Mouse (Mus musculus): Measurements from ENCODE around the gene Slc7a1. TPM values are rescaled to one million over a fixed set of nuclear protein-coding genes. Genes with fewer than 3 reads are reported as not detected.

Gene Slc7a1
- polyA plus RNA-seq, 1 experiment from 2014 or later: 12.3 TPM

GRCm38 (mm10) chr5:148359131-148359530 lies 40.6 kb downstream of the Slc7a1 start:
- Histone ChIP-seq H3K9ac (ENCODE audit: low read depth, low read length) (no peak overlapping the region), H3K27me3 (ENCODE audit: insufficient read depth, low read length) (no peaks in the 10 kb centered on the region), H3K4me1 (replicated peaks; ENCODE audit: insufficient read depth, low read length) (peaks cover 7% of the 10 kb centered on the region; the same call in 1 of the 2 replicates), H3K4me2 (ENCODE audit: low read length) (no peak overlapping the region), H3K36me3 (ENCODE audit: insufficient read depth, low read length) (no peaks in the 10 kb centered on the region), H3K9me3 (replicated peaks; ENCODE audit: low read length) (no peaks in the 10 kb centered on the region), H3K4me3 (replicated peaks; ENCODE audit: low read depth, low read length) (no peak overlapping the region), H3K27ac (no peak overlapping the region)
- ATAC-seq (replicated peaks; ENCODE audit: low FRiP score, low read depth) (no peak), DNase-seq (ENCODE audit: low spot score) (no peak)
- TF ChIP-seq CTCF (IDR thresholded peaks at IDR 0.05; ENCODE audit: low read depth): no peak
- 90% methylated on average over 11 of the region's 11 CpGs for WGBS

DNA sequence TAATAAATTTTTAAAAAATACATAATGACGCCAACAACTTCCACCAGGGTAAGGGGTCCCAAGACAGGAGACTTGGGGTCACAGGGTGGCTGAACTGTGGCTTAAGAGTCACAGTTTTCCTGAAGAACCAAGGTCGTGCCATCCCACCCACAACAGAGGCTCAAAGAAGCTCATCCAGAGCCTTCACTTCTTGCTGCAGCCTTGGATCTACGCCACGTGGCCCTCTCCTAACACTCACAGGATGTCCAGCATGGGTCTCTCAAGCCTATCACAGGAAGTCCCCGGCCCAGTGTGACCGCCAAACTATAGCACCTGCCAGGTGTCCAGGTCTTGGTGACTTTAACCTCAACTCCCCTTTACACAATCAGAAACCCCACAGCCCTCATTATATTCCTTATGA lies 42.5 kb downstream of the Slc7a1 start:
- ATAC-seq (replicated peaks; ENCODE audit: low FRiP score, low read depth) (no peak), DNase-seq (ENCODE audit: low spot score) (no peak)
- H3K4me2 ChIP-seq (ENCODE audit: low read length): no peak overlapping the region
- WGBS: 91% methylated on average over 6 of the region's 6 CpGs
- TF ChIP-seq CTCF (IDR thresholded peaks at IDR 0.05; ENCODE audit: low read depth): no peak
- H3K27ac ChIP-seq: no peak overlapping the region
- no peaks in the 10 kb centered on the region for H3K36me3 ChIP-seq (ENCODE audit: insufficient read depth, low read length)
- H3K9ac ChIP-seq (ENCODE audit: low read depth, low read length): no peak overlapping the region
- no peaks in the 10 kb centered on the region for H3K9me3 ChIP-seq (replicated peaks; ENCODE audit: low read length)
- 0 out of 2 replicates have a peak, but pooled peaks cover under 1% of the 10 kb centered on the region for H3K4me1 ChIP-seq (replicated peaks; ENCODE audit: insufficient read depth, low read length)
- no peak overlapping the region for H3K4me3 ChIP-seq (replicated peaks; ENCODE audit: low read depth, low read length)
- no peaks in the 10 kb centered on the region for H3K27me3 ChIP-seq (ENCODE audit: insufficient read depth, low read length)

GRCm38 (mm10) chr5:148355822-148356221 lies 43.9 kb downstream of the Slc7a1 start:
- TF ChIP-seq CTCF (IDR thresholded peaks at IDR 0.05; ENCODE audit: low read depth): no peak
- Histone ChIP-seq H3K9me3 (replicated peaks; ENCODE audit: low read length) (no peaks in the 10 kb centered on the region), H3K4me3 (replicated peaks; ENCODE audit: low read depth, low read length) (no peak overlapping the region), H3K27ac (no peak overlapping the region), H3K27me3 (ENCODE audit: insufficient read depth, low read length) (no peaks in the 10 kb centered on the region), H3K4me1 (replicated peaks; ENCODE audit: insufficient read depth, low read length) (no peaks in the 10 kb centered on the region), H3K4me2 (ENCODE audit: low read length) (no peak overlapping the region), H3K9ac (ENCODE audit: low read depth, low read length) (no peak overlapping the region), H3K36me3 (ENCODE audit: insufficient read depth, low read length) (no peaks in the 10 kb centered on the region)
- ATAC-seq (replicated peaks; ENCODE audit: low FRiP score, low read depth) (no peak), DNase-seq (ENCODE audit: low spot score) (no peak)
- WGBS: 83% methylated on average over 3 of the region's 3 CpGs

DNA sequence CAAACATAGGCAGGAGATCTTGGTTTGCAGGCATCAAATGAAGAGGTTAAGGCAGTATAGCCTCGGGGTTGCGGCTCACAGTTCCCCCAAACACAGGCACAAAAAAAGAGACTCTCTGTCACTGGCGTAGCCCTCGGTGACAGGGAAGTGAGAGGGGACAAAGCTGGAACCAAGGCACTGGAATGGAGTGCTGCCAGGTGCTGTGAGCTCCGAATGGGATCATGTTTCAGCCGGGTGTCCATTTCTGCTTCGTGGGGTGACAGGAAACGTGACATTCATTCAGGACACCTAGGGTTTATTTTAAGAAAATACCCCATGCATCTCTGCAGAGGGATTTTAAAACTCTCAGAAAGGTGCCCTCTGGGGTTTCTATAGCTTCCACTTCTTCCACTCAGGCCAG lies 45.2 kb downstream of the Slc7a1 start:
- DNase-seq (ENCODE audit: low spot score) (no peak), ATAC-seq (replicated peaks; ENCODE audit: low FRiP score, low read depth) (no peak)
- no peak overlapping the region for H3K9ac ChIP-seq (ENCODE audit: low read depth, low read length)
- H3K36me3 ChIP-seq (ENCODE audit: insufficient read depth, low read length): no peaks in the 10 kb centered on the region
- no peak overlapping the region for H3K27ac ChIP-seq
- no peak overlapping the region for H3K4me2 ChIP-seq (ENCODE audit: low read length)
- H3K27me3 ChIP-seq (ENCODE audit: insufficient read depth, low read length): no peaks in the 10 kb centered on the region
- no peaks in the 10 kb centered on the region; the same call in 1 of the 2 replicates for H3K4me1 ChIP-seq (replicated peaks; ENCODE audit: insufficient read depth, low read length)
- WGBS: 33% methylated on average over 8 of the region's 8 CpGs
- H3K4me3 ChIP-seq (replicated peaks; ENCODE audit: low read depth, low read length): no peak overlapping the region
- H3K9me3 ChIP-seq (replicated peaks; ENCODE audit: low read length): no peaks in the 10 kb centered on the region
- no peak for TF ChIP-seq CTCF (IDR thresholded peaks at IDR 0.05; ENCODE audit: low read depth)

GRCm38 (mm10) chr5:148353429-148353828 lies 46.3 kb downstream of the Slc7a1 start:
- Histone ChIP-seq H3K9ac (ENCODE audit: low read depth, low read length) (no peak overlapping the region), H3K9me3 (replicated peaks; ENCODE audit: low read length) (no peaks in the 10 kb centered on the region), H3K36me3 (ENCODE audit: insufficient read depth, low read length) (no peaks in the 10 kb centered on the region), H3K4me1 (replicated peaks; ENCODE audit: insufficient read depth, low read length) (no peaks in the 10 kb centered on the region; the same call in 1 of the 2 replicates), H3K27ac (no peak overlapping the region), H3K4me3 (replicated peaks; ENCODE audit: low read depth, low read length) (no peak overlapping the region), H3K4me2 (ENCODE audit: low read length) (no peak overlapping the region), H3K27me3 (ENCODE audit: insufficient read depth, low read length) (no peaks in the 10 kb centered on the region)
- no peak for TF ChIP-seq CTCF (IDR thresholded peaks at IDR 0.05; ENCODE audit: low read depth)
- ATAC-seq (replicated peaks; ENCODE audit: low FRiP score, low read depth) (no peak), DNase-seq (ENCODE audit: low spot score) (no peak)
- WGBS: 53% methylated on average over 16 of the region's 16 CpGs

DNA sequence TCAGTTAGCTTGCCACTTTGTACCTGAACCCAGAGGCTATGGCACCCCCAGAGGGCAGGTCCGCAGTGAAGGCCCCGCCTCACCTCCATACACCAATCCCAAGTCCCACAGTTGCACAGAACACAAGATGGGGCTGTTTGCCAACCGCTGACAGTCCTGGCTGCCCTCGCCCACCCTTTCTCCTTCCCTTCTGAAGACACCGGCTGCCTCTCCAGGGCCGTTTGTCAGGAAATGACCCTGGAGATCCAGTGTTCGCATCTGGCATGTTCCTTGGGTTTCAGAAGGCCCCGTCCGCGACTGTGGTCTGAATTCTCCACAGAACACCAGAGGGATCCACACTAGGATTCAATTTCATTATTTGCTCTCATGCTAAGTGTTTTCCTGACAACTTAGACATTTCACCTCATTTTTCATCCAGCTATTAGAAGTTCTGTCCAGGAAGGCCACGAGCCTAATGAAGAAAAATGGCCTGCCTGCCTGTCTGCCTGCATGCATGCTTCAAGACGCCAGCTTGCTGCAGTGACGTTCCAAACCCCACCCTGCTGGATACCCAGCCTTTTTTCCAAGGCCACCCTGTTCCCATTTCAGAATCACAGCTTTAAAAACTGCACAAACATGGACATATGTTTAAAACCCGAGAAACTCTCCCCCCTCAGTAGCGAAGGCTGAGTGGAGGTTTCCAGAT lies 50.2 kb downstream of the Slc7a1 start:
- Histone ChIP-seq H3K9ac (ENCODE audit: low read depth, low read length) (no peak overlapping the region), H3K27ac (no peak overlapping the region), H3K9me3 (replicated peaks; ENCODE audit: low read length) (no peaks in the 10 kb centered on the region), H3K36me3 (ENCODE audit: insufficient read depth, low read length) (0 out of 2 replicates have a peak, but pooled peaks cover 3% of the 10 kb centered on the region), H3K4me1 (replicated peaks; ENCODE audit: insufficient read depth, low read length) (no peaks in the 10 kb centered on the region; the same call in 1 of the 2 replicates), H3K27me3 (ENCODE audit: insufficient read depth, low read length) (no peaks in the 10 kb centered on the region), H3K4me3 (replicated peaks; ENCODE audit: low read depth, low read length) (no peak overlapping the region), H3K4me2 (ENCODE audit: low read length) (no peak overlapping the region)
- peak; percentile 48 for TF ChIP-seq CTCF (IDR thresholded peaks at IDR 0.05; ENCODE audit: low read depth)
- ATAC-seq (replicated peaks; ENCODE audit: low FRiP score, low read depth) (0 out of 2 replicates have a peak, but pooled peaks have one; percentile 40), DNase-seq (ENCODE audit: low spot score) (peak; percentile 14)
- WGBS: 54% methylated on average over 15 of the region's 15 CpGs

Measured in kidney, postnatal 0 days (tissue).